Mouse (Mus musculus): ENCODE data around the gene Gm43552. TPM values are rescaled to one million over a fixed set of nuclear protein-coding genes. Genes with fewer than 3 reads are reported as not detected.

Gm43552 gene
- polyA plus RNA-seq, 2 experiments from 2014 or later = not detected

Other genes starting within 250 kb of the Gm43552 start
- gene Rfc1, start 157.2 kb downstream of the Gm43552 start, polyA plus RNA-seq (2017; shearing (Covaris generic)) = 10 to 100 TPM; 76.5 to 78.8 TPM
- not detected for gene Klb, start 144.5 kb downstream of the Gm43552 start, polyA plus RNA-seq (2017; shearing (Covaris generic))
- gene Rpl9, start 101.4 kb downstream of the Gm43552 start, polyA plus RNA-seq (2017; shearing (Covaris generic)) = 1,000 to 10,000 TPM; 2,375 to 2,759 TPM
- 10 to 100 TPM; 31.6 to 44.7 TPM for gene Lias, start 101.3 kb downstream of the Gm43552 start, polyA plus RNA-seq (2017; shearing (Covaris generic))
- 10 to 100 TPM; 11.3 to 12.2 TPM for gene Ugdh, start 56.9 kb downstream of the Gm43552 start, polyA plus RNA-seq (2017; shearing (Covaris generic))
- 100 to 1,000 TPM; 155 to 157 TPM for gene Smim14, start 44.4 kb upstream of the Gm43552 start, polyA plus RNA-seq (2017; shearing (Covaris generic))
- gene Ube2k, start 44.4 kb upstream of the Gm43552 start, polyA plus RNA-seq (2017; shearing (Covaris generic)) = 100 to 1,000 TPM in 1 of 2 experiments, 10 to 100 TPM in 1; 97.1 to 108 TPM
- gene Pds5a, start 205.4 kb upstream of the Gm43552 start, polyA plus RNA-seq (2017; shearing (Covaris generic)) = 100 to 1,000 TPM in 1 of 2 experiments, 10 to 100 TPM in 1; 85.0 to 102 TPM

Measured in CD4-positive, CD25-positive, alpha-beta regulatory T cell, adult 4 months (primary cell).